Mouse (Mus musculus): Measurements from ENCODE around the gene Tom1l1.

- no peak for TF ChIP-seq CTCF (IDR thresholded peaks at IDR 0.05; ENCODE audit: borderline replicate concordance, control insufficient read depth, extremely low read depth, insufficient read depth, low read length, poor library complexity)
- no peak for TF ChIP-seq POLR2A (IDR thresholded peaks at IDR 0.05; ENCODE audit: control insufficient read depth, extremely low read depth, insufficient read depth, low read length, poor library complexity)
These were observed 39.4 kb upstream of the Tom1l1 start for GRCm38 (mm10) chr11:90727354-90728125.
